Mouse (Mus musculus) midbrain, embryonic 15.5 days (tissue): Measurements from ENCODE around the gene Dppa5a. TPM values are rescaled to one million over a fixed set of nuclear protein-coding genes. Genes with fewer than 3 reads are reported as not detected.
"Not testable (repeated sequence)": the region's sequence is repeated elsewhere in the genome, so short reads cannot be mapped to it uniquely, and the experiment has no call there.

Source experiments
- ATAC-seq: fragments of 200-750 bp; cut with Nextera tagmentation; replicated peaks from 2 replicates; pipeline ENCODE4 v1.8.0; 2017; ENCODE audit warnings: moderate TSS enrichment
- H3K27ac ChIP-seq: fragments of 300-500 bp; sonication (generic); 2 replicates; pipeline ENCODE4 v1.5.1; 2015; ENCODE audit warnings: mild to moderate bottlenecking, inconsistent platforms
- H3K27me3 ChIP-seq: fragments of 300-500 bp; sonication (generic); replicated peaks from 2 replicates; pipeline ENCODE4 v1.6.1; 2015; ENCODE audit warnings: inconsistent platforms
- H3K36me3 ChIP-seq: fragments of 300-500 bp; sonication (generic); replicated peaks from 2 replicates; pipeline ENCODE4 v1.6.1; 2015; ENCODE audit warnings: inconsistent platforms
- H3K4me1 ChIP-seq: fragments of 300-500 bp; sonication (generic); 2 replicates; pipeline ENCODE4 v1.6.1; 2015; ENCODE audit warnings: inconsistent platforms
- H3K4me2 ChIP-seq: fragments of 300-500 bp; sonication (generic); 2 replicates; pipeline ENCODE4 v1.6.1; 2015; ENCODE audit warnings: inconsistent platforms, mild to moderate bottlenecking, moderate library complexity
- H3K4me3 ChIP-seq: fragments of 300-500 bp; sonication (generic); 2 replicates; pipeline ENCODE4 v1.5.1; 2015; ENCODE audit warnings: mild to moderate bottlenecking, inconsistent platforms
- H3K9ac ChIP-seq: fragments of 300-500 bp; sonication (generic); 2 replicates; pipeline ENCODE4 v1.6.1; 2015; ENCODE audit warnings: mild to moderate bottlenecking, inconsistent platforms
- H3K9me3 ChIP-seq: fragments of 300-500 bp; sonication (generic); 2 replicates; pipeline ENCODE4 v1.6.1; 2016; ENCODE audit warnings: inconsistent platforms
- WGBS: fragments of 180-500 bp; shearing (Covaris S2); methylation state at CpG from one replicate; pipeline ENCODE4 v1.1.7; 2015; ENCODE audit warnings: mixed read lengths; 5-methylcytosine and 5-hydroxymethylcytosine counted together
- polyA plus RNA-seq: library from polyadenylated mRNA; unstranded; fragments of >200 nt; fragmentation: Nextera tagmentation; extraction: Ambion mirVana; gene quantifications from 2 replicates; pipeline ENCODE4 v1.2.1, GENCODE M21; 2015

Gene Dppa5a
- polyA plus RNA-seq, 1 experiment from 2014 or later, result 6.3 TPM

DNA sequence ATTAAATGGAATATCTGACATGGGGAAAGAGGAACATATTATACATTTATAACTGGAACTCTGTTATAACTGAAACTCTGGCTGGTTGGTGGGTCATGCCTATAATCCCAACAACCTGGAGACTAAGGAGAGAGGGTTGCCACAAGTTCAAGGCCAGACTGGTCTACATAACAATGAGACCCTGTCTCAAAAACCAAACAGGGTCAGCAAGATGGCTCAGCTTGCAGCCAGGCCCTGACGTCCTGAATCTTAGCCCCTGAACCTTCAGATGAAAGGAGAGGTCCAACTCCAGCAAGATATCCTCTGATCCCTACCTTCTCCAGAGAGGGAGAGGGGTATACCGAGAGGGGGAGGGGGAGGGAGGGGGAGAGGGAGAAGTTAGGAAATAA lies 7.5 kb downstream of the Dppa5a start:
- Histone ChIP-seq H3K4me2 (no peak overlapping the region), H3K4me3 (no peak overlapping the region), H3K9me3 (no peaks in the 10 kb centered on the region), H3K27ac (no peak overlapping the region), H3K9ac (no peak overlapping the region), H3K27me3 (no peaks in the 10 kb centered on the region), H3K36me3 (no peaks in the 10 kb centered on the region), H3K4me1 (no peaks in the 10 kb centered on the region)
- no peak for ATAC-seq
- WGBS, result 56% methylated on average over 2 of the region's 2 CpGs

DNA sequence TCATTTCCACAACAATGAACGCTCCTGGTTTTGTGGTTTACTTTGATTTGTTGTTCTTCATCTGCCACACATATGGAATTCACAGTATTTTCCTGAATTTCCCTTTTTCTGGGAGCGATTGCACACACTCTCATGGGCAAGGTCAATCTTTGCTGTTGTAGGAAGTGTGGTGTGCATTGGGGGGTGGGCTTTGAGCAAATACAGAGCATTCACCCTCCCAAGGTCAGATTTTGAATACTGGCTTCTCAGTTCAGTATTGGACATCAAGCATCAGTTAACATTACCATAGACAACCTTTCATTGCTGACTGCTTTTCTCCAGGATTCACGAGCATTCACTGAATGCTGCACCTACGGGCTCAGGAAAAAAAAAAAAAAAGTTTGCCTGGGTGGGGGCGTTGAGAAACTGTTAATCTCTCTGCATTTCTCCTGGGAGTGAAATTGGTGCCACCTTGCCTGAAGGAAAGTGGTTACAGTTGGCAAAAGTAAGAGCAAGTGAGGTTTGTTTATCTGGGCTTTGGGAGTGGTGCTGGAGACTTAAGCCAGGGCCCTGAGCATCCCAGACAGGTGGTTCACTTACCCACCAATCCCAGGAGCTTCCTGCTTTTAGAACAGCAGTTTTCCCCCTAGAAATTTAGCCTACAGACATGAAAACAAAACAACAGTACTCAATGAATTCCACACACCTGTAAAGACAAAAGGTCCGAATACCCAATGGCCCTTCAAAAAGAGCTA lies 8.1 kb downstream of the Dppa5a start:
- ATAC-seq, result no peak
- Histone ChIP-seq H3K36me3 (no peaks in the 10 kb centered on the region), H3K27ac (no peak overlapping the region), H3K4me3 (no peak overlapping the region), H3K9me3 (no peaks in the 10 kb centered on the region), H3K9ac (no peak overlapping the region), H3K4me1 (no peaks in the 10 kb centered on the region), H3K4me2 (no peak overlapping the region), H3K27me3 (no peaks in the 10 kb centered on the region)
- WGBS, result 82% methylated on average over 6 of the region's 6 CpGs

DNA sequence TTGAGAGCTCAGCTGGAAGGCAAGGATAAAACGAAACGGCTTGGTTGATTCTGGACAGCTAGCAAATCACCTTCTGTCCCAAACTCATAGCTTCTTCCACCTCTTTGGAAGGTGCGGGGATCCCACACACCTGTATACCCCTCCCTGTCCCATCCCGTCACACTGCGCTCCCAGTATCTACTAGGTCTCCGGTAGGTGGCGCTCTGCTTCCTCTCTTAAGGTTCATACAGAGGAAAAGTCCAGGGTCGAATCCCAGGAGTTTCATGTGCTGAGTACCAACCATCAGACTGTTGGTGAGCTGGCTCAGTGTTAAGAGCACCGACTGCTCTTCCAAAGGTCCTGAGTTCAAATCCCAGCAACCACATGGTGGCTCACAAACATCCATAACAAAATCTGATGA lies 9.9 kb downstream of the Dppa5a start:
- Histone ChIP-seq H3K4me3 (no peak overlapping the region), H3K4me1 (no peaks in the 10 kb centered on the region), H3K36me3 (no peaks in the 10 kb centered on the region), H3K9me3 (no peaks in the 10 kb centered on the region), H3K27ac (no peak overlapping the region), H3K4me2 (no peak overlapping the region), H3K9ac (no peak overlapping the region), H3K27me3 (no peaks in the 10 kb centered on the region)
- WGBS, result 21% methylated on average over 9 of the region's 9 CpGs
- ATAC-seq, result 0 out of 2 replicates have a peak, but pooled peaks have one; percentile 27

DNA sequence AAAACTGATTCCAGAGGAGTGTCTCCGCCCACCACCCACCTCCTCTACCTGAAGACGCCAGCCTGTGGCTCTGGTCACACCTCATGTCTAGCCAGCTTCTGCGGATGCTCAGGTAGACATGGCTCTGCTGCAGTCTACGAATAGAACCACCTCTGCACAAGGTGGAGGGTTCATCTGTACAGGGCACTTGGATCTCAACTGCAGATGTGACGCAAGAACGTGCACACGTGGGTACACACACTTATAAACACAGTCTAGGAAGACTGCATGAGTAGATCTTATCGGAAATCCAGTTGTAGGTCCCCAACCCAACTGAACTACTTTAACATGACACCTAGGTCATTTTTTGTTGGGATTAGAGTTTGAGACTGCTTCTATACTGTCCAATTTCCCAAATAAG lies 12.4 kb downstream of the Dppa5a start, which contains the start of gene Gsta2:
Gene Gsta2 (minus strand): TSS at position 178 of the 400 bp plus-strand sequence.
- Histone ChIP-seq H3K27me3 (no peaks in the 10 kb centered on the region), H3K4me2 (no peak within 1 kb of the TSS), H3K36me3 (no peaks in the 10 kb centered on the region), H3K27ac (no peak within 1 kb of the TSS), H3K4me1 (no peaks in the 10 kb centered on the region), H3K4me3 (no peak within 1 kb of the TSS), H3K9me3 (no peaks in the 10 kb centered on the region), H3K9ac (no peak within 1 kb of the TSS)
- no peak for ATAC-seq
- 93% methylated on average over 8 of the region's 8 CpGs for WGBS

DNA sequence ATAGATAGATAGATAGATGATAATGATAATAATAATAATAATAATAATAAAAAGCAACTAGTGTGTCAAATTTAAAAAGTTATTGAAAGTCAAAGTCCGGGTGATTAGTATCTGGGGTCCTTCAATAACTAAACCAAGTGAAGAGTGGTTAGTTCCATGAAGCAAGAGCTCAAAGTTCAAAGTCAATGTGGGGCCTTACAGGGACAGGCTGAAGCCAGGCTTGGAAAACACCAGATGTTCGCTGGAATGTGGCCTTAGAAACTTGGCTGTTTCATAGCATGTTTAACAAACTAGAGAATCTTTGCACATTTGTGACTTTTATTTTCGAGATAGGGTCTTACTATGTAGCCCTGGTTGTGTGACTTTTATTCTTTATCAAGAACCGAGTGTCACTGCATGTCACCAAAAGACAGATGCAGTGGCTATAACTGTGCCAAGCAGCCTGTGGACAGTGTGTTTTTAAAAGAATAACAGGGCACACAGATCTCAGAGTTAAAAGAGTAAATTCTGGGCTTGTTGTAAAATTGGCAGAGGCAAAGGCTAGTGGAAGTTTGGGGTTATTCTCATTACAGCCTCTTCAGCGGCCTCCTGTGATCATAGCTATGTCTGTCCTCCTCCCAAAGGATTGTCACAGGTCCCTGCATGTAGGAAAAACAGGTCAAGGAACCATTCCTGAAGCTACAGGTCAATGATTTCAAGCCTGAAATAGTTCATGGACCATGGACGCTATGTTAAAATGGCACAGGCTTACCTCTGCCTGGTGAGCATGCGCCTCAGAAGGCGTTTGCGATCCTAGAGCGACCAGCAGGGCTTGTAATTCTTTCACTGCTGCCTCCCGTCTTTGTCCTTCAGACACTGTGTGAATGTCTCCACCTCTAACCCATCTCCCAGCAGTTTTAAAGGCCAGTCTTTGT lies 13.1 kb downstream of the Dppa5a start:
- Histone ChIP-seq H3K9ac (no peak overlapping the region), H3K9me3 (no peaks in the 10 kb centered on the region), H3K27ac (no peak overlapping the region), H3K27me3 (no peaks in the 10 kb centered on the region), H3K4me3 (no peak overlapping the region), H3K4me2 (no peak overlapping the region), H3K4me1 (no peaks in the 10 kb centered on the region), H3K36me3 (no peaks in the 10 kb centered on the region)
- WGBS, result 84% methylated on average over 11 of the region's 11 CpGs
- no peak for ATAC-seq

DNA sequence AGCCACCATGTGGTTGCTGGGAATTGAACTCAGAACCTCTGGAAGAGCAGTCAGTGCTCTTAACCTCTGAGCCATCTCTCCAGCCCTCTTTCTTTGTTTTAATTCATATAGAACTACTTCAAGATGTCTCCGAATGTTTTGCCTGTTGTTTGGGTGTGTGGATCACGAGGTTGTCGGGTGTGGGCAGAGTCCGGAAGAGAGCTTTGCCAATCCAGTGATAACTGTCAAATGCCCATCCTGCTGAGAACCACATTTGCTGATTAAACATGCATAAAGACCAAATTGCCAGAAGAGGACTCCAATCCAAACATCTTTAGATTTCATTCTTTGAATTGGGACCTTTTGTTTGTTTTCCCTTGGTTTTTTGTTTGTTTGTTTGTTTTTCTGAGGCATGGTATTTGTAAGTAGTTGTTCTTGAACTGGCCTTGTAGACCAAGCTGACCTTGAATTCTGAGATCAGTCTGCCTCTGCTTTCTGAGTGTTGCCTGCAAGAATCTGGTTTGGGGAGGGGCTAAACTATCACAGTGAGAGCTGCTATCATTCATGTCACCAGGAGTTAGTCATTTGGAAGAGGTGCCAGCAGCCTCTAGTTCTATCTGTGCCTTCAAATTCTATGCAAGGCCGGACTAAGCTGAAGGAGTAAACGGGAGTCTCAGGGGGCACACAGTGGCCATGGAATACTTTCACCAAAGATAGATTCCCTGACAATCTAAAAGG lies 16.3 kb downstream of the Dppa5a start:
- WGBS, result 88% methylated on average over 6 of the region's 6 CpGs
- H3K4me1 ChIP-seq, result no peaks in the 10 kb centered on the region

DNA sequence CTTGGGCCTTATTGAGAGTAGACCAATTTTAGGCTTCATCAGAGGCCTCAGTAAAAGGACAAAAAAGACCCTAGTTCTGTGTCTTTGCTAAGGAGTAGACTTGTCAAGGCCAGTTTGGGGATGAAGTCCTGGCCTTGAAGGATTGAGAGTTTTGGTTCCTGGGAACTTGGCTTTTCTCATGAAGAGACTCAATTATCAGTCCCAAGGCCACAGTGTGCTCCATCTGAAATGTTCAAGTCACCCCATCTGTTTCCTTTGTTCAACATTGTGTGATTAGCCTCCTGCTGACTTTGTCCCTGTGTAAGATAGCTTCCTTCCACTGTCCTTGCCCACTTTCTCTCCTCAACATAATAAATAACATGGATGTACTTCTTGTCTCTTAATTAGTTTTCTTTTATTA lies 18.0 kb downstream of the Dppa5a start:
- not testable (repeated sequence) for ATAC-seq, H3K27me3 ChIP-seq, H3K36me3 ChIP-seq, H3K27ac ChIP-seq, H3K4me3 ChIP-seq, H3K4me1 ChIP-seq, H3K9me3 ChIP-seq, H3K4me2 ChIP-seq, H3K9ac ChIP-seq

More for the DNA sequence above, 16.3 kb downstream of the Dppa5a start:
- H3K36me3 ChIP-seq, result no peaks in the 10 kb centered on the region
- no peak for ATAC-seq
- no peak overlapping the region for H3K9ac ChIP-seq
- H3K9me3 ChIP-seq, result no peaks in the 10 kb centered on the region
- H3K4me3 ChIP-seq, result no peak overlapping the region
- H3K27ac ChIP-seq, result no peak overlapping the region
- no peak overlapping the region for H3K4me2 ChIP-seq
- H3K27me3 ChIP-seq, result no peaks in the 10 kb centered on the region

DNA sequence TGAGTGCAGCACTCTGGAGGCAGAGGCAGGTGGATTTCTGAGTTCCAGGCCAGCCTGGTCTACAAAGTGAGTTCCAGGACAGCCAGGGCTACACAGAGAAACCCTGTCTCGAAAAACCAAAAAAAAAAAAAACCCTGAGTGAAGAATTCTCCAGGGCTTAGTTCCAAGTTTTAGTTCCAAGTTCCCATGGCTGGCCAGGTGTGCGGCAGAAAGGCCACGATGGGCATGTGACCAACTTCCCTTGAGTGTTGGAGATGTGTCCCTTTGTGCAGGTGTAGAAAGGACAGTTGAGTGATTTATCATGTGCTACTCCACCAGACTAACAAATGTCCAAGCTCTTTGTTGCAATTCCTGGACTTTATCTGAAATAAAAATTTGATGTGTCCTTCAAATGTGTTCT lies 18.8 kb downstream of the Dppa5a start:
- 88% methylated on average over 3 of the region's 3 CpGs for WGBS
- H3K27ac ChIP-seq, H3K36me3 ChIP-seq, H3K4me1 ChIP-seq, H3K4me3 ChIP-seq, H3K27me3 ChIP-seq, H3K9me3 ChIP-seq, H3K9ac ChIP-seq, ATAC-seq, H3K4me2 ChIP-seq: not testable (repeated sequence)

DNA sequence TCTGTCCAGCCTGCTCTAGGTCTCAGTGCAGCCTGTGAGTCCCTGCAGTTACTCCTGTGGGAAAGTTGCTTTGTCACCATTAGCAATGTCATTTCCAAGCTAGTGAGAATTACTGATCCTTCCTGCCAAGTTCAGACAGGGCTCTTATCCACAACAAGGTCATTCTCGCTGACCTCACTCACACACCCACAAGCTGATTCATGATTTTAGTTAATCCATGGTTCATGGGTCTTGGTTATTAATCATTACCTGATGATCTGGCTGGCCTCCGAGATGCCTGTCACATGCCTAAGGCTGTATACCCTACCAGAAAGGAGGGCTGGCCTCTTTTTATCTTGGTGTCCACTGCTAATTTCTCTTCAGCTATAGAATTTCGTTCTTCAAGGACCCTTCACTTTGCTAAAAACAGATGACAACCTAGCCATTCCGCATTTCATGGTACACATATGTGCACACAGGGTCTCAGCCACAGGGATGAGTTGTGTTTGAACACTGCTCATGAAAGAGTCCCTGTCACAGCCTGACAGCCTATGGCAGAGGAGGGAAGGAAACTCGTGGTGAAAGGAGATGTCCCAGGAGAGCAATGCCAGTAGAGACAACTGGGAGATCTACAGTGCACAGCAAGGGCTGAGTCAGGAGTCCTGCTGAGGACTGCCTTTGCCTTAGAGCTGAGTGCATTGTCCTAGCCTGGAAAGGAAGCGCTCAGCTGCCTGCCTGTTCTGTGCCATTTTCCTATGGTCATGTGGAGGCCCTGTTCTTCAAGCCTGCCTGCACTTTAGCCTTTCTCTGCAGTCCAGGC lies 19.6 kb downstream of the Dppa5a start:
- not testable (repeated sequence) for H3K9ac ChIP-seq, H3K4me3 ChIP-seq, H3K9me3 ChIP-seq, H3K4me2 ChIP-seq, H3K27ac ChIP-seq, H3K4me1 ChIP-seq, H3K27me3 ChIP-seq, H3K36me3 ChIP-seq, ATAC-seq
- 79% methylated on average over 6 of the region's 6 CpGs for WGBS

DNA sequence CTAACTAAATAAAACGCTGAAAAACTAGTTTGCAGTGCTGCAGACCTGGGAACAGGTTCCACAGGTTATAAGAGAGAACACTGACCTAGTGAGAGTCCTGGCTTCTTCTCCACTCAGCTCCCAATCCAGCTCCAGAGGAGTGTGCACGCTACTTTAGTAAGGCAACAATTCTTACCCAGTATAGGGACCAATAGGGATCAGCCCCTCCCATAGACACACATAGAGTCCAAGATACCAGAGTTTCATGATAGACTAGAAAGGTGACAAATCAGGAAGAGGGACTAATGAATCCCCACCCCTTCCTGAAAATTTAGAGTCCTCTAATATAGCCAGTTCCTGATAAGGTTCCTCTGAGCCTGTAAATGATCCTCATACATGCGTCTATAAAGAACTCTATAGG lies 21.0 kb downstream of the Dppa5a start:
- Histone ChIP-seq H3K4me2 (no peak overlapping the region), H3K27me3 (no peaks in the 10 kb centered on the region), H3K4me3 (no peak overlapping the region), H3K4me1 (no peaks in the 10 kb centered on the region), H3K9me3 (no peaks in the 10 kb centered on the region), H3K9ac (no peak overlapping the region), H3K36me3 (no peaks in the 10 kb centered on the region), H3K27ac (no peak overlapping the region)
- ATAC-seq, result no peak
- 76% methylated on average over 3 of the region's 3 CpGs for WGBS

DNA sequence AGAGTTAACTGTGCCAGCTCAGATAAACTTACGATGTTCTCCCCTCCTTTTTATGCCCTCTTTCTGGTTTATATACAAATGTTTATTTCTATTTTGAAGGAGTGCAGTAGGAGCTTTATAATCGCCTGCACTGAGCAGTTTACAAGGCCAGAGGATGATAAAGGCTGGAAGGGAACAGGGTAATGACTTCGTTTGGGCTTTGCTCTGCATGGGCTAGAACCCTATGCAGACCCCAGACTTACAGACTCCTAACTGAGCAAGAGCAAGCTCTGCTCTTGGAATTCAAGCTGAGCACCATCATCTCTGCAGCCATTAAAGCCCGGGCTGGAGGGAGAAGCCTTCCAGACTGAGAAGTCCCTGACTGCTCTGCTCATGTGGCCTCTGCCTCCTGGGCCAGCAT lies 22.7 kb downstream of the Dppa5a start:
- H3K36me3 ChIP-seq, H3K27me3 ChIP-seq, H3K27ac ChIP-seq, H3K9me3 ChIP-seq, H3K4me2 ChIP-seq, H3K4me1 ChIP-seq, H3K9ac ChIP-seq, H3K4me3 ChIP-seq, ATAC-seq: not testable (repeated sequence)
- WGBS, result 69% methylated on average over 4 of the region's 4 CpGs

DNA sequence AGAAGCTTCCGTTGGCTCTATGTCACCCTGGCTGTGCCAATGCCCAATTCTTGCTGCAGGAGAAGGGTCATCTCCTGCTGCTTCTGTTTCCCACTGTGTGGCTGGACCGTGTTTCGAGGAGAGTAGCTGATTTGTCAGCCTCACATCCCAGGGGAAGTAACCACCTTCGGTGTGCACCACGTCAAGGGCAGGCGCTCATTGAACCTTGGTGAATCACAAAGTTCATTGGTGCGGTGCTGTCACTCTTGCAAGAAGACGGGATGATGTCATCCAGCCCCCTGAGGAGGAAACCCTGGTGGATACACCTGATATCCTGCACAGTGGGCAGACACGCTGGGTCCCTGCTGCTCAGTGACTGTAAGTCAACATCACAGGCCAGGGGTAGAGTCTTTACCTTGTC lies 24.9 kb downstream of the Dppa5a start:
- ATAC-seq, H3K4me2 ChIP-seq, H3K4me1 ChIP-seq, H3K9me3 ChIP-seq, H3K27me3 ChIP-seq, H3K4me3 ChIP-seq, H3K9ac ChIP-seq, H3K36me3 ChIP-seq, H3K27ac ChIP-seq: not testable (repeated sequence)
- WGBS, result 90% methylated on average over 9 of the region's 9 CpGs
